In the genomic region with DNA sequence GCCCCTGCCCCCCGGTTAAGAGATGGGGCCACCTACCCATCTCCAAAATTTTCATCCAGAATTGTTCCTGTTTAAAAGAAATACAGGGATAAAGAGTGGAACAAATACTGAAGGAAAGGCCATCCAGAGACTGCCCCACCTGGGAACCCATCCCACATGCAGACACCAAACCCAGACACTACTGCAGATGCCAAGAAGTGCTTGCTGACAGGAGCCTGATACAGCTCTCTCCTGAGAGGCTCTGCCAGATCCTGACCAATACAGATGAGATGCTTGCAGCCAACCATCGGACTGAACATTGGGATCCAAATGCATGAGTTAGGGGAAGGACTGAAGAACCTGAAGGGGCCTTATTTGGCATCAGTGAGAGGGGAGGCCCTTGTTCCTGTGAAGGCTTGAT, we compare ENCODE assay signal across 35 mouse cellular contexts.
"Had no signal": no experiment of that assay in that cellular context is flagged by ENCODE, and none has a peak within 500 bp of the region (broad histone marks: within the 10 kb centered on the region; RNA-seq: fewer than 3 reads in every experiment).

No protein-coding gene starts in this region.

- H3K9me3 ChIP-seq: heart, embryonic 10.5 days; heart, embryonic 15.5 days; hindbrain, embryonic 10.5 days; hindbrain, embryonic 12.5 days; hindbrain, embryonic 13.5 days; hindbrain, embryonic 15.5 days; intestine, embryonic 15.5 days; kidney, embryonic 15.5 days had no signal

- H3K4me2 ChIP-seq: heart, embryonic 11.5 days; heart, embryonic 12.5 days; heart, embryonic 13.5 days; heart, embryonic 15.5 days; hindbrain, embryonic 12.5 days; hindbrain, embryonic 13.5 days; hindbrain, embryonic 14.5 days; hindbrain, embryonic 15.5 days; intestine, embryonic 15.5 days; kidney, embryonic 15.5 days had no signal

- H3K36me3 ChIP-seq: heart, embryonic 10.5 days; heart, embryonic 12.5 days; heart, embryonic 13.5 days; heart, embryonic 15.5 days; hindbrain, embryonic 10.5 days; hindbrain, embryonic 12.5 days; hindbrain, embryonic 13.5 days; hindbrain, embryonic 15.5 days; intestine, embryonic 15.5 days; kidney, embryonic 15.5 days had no signal

- H3K4me1 ChIP-seq: hindbrain, embryonic 10.5 days; hindbrain, embryonic 12.5 days; intestine, embryonic 15.5 days had no signal

- H3K27me3 ChIP-seq: heart, embryonic 12.5 days; heart, embryonic 15.5 days; hindbrain, embryonic 12.5 days; hindbrain, embryonic 13.5 days; hindbrain, embryonic 15.5 days; intestine, embryonic 15.5 days; kidney, embryonic 15.5 days had no signal

- H3K9ac ChIP-seq: heart, embryonic 12.5 days; heart, embryonic 13.5 days; heart, embryonic 15.5 days; hindbrain, embryonic 12.5 days; hindbrain, embryonic 13.5 days; hindbrain, embryonic 14.5 days; hindbrain, embryonic 15.5 days; intestine, embryonic 15.5 days; kidney, embryonic 15.5 days had no signal

- H3K4me3 ChIP-seq: heart, embryonic 10.5 days; heart, embryonic 12.5 days; heart, embryonic 13.5 days; heart, embryonic 15.5 days; hindbrain, embryonic 10.5 days; hindbrain, embryonic 12.5 days; hindbrain, embryonic 13.5 days; hindbrain, embryonic 15.5 days; intestine, embryonic 15.5 days; kidney, embryonic 15.5 days; layer of hippocampus, adult 2 months had no signal

- ATAC-seq: hindbrain, embryonic 16.5 days; hindbrain, postnatal 0 days; inflammation-experienced regulatory T-cells, adult 6 months; intestine, embryonic 15.5 days; intestine, embryonic 16.5 days; intestine, postnatal 0 days had no signal

- H3K27ac ChIP-seq: heart, embryonic 10.5 days; heart, embryonic 13.5 days; heart, embryonic 15.5 days; hindbrain, embryonic 10.5 days; hindbrain, embryonic 12.5 days; hindbrain, embryonic 13.5 days; hindbrain, embryonic 14.5 days; hindbrain, embryonic 15.5 days; hindbrain, postnatal 0 days; intestine, embryonic 15.5 days; kidney, embryonic 15.5 days; kidney, postnatal 0 days; layer of hippocampus, adult 2 months had no signal

- DNase-seq: heart, postnatal 10 days; heart, postnatal 14 days; heart, postnatal 36 days; heart, postnatal 4 days; kidney, adult 11 months; kidney, adult 18-20 months; kidney, adult 2 months; kidney, adult 8-10 months; kidney, adult 9 months; kidney, postnatal 10 days; kidney, postnatal 14 days; kidney, postnatal 25 days; kidney, postnatal 36 days; kidney, postnatal 4 days; layer of hippocampus, adult 9-11 months; layer of hippocampus, postnatal 36 days had no signal
